Mouse (Mus musculus) ES-E14 (cell line): ENCODE results near the gene Dpf3. TPM values are rescaled to one million over a fixed set of nuclear protein-coding genes. Genes with fewer than 3 reads are reported as not detected.

Experiments
- DNase-seq: peaks from one replicate; pipeline ENCODE4 v3.0.0-alpha.2; 2013; ENCODE audit warnings: low read depth, low spot score
- H3K27ac ChIP-seq: 2 replicates; pipeline ENCODE4 v1.5.1; 2012; ENCODE audit warnings: low read depth, mild to moderate bottlenecking, low read length, moderate library complexity, mixed read lengths; ENCODE audit not compliant: poor library complexity, insufficient read depth, severe bottlenecking
- H3K36me3 ChIP-seq: 2 replicates; pipeline ENCODE4 v1.6.1; 2012; ENCODE audit warnings: mild to moderate bottlenecking, low read length, moderate library complexity, mixed read lengths; ENCODE audit not compliant: control insufficient read depth, poor library complexity, insufficient read depth, severe bottlenecking
- H3K4me1 ChIP-seq, 2 experiments: fragments of 150-350 bp in 1 of 2; sonication (generic) in 1 of 2; 2 replicates each; pipeline ENCODE4 v1.6.1; 2012; ENCODE audit warnings: low read length in 2 of 2, mild to moderate bottlenecking in 1 of 2, mixed read lengths in 1 of 2; ENCODE audit not compliant: control insufficient read depth in 2 of 2, insufficient read depth in 2 of 2, poor library complexity in 1 of 2
- H3K4me3 ChIP-seq, 2 experiments: fragments of 150-350 bp in 1 of 2; sonication (generic) in 1 of 2; 2 replicates each; pipeline ENCODE4 v1.5.1; 2012; ENCODE audit warnings: low read length in 2 of 2, low read depth in 1 of 2, mild to moderate bottlenecking in 1 of 2, mixed read lengths in 1 of 2; ENCODE audit not compliant: insufficient read depth in 1 of 2, poor library complexity in 1 of 2, severe bottlenecking in 1 of 2
- H3K9ac ChIP-seq: 2 replicates; pipeline ENCODE4 v1.6.1; 2012; ENCODE audit warnings: low read depth, mild to moderate bottlenecking, low read length, mixed read lengths; ENCODE audit not compliant: poor library complexity, insufficient read depth, severe bottlenecking
- H3K9me3 ChIP-seq: fragments of 150-350 bp; sonication (generic); 2 replicates; pipeline ENCODE4 v1.6.1; 2012; ENCODE audit warnings: low read depth, mild to moderate bottlenecking, low read length; ENCODE audit not compliant: control insufficient read depth, insufficient read depth
- CHD2 ChIP-seq: IDR thresholded peaks from 2 replicates; pipeline ENCODE4 v1.6.1; 2014; ENCODE audit warnings: mild to moderate bottlenecking, low read depth, low read length, inconsistent platforms
- HCFC1 ChIP-seq: IDR thresholded peaks from 2 replicates; pipeline ENCODE4 v1.6.1; 2012; ENCODE audit warnings: low read length, inconsistent platforms, borderline replicate concordance; ENCODE audit not compliant: insufficient read depth
- MAFK ChIP-seq: IDR thresholded peaks from 2 replicates; pipeline ENCODE4 v1.6.1; 2014; ENCODE audit warnings: mild to moderate bottlenecking, low read depth, low read length, inconsistent platforms; ENCODE audit not compliant: insufficient read depth
- ZC3H11A ChIP-seq: IDR thresholded peaks from 2 replicates; pipeline ENCODE4 v1.6.1; 2012; ENCODE audit warnings: low read depth, mild to moderate bottlenecking, inconsistent platforms, low read length, borderline replicate concordance
- ZNF384 ChIP-seq: IDR thresholded peaks from 2 replicates; pipeline ENCODE4 v1.6.1; 2012; ENCODE audit warnings: low read depth, low read length, inconsistent platforms
- in situ Hi-C, 2 experiments: fragments of 600-800 bp; cut with MboI; formaldehyde crosslinking; loops; one replicate each; pipeline ENCODE4 v1.15.1; 2025; ENCODE audit warnings: low sequenced_read_pairs in 2 of 2, inconsistent platforms in 1 of 2; ENCODE audit not compliant: unreplicated experiment in 2 of 2
- total RNA-seq: library from RNA; depleted of rRNA; stranded (reverse); fragments of 300-350 nt; gene quantifications from 2 replicates; pipeline ENCODE4 v1.2.3, GENCODE M21; 2012

The Dpf3 gene
- total RNA-seq, 1 experiment = 1.4 TPM

DNA sequence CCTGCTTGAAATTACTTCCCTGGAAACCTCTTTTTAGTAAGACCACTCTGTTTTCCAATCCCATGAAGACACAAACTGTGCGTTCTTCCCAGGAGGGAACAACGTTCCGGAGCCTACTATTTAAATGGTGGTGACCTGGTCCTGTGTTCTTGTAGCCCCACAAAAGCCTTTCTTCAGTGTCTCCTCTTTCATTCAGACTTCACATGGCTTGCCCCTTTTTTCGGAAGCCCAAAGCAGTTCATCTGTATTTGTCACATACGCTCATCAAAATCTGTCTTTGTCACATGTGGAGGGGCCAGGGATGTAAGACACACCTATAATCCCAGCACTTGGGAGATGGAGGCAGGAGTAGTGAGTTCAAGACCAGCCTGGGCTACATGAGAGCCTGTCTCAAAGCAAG is 73.8 kb downstream of the Dpf3 start:
- H3K9me3 ChIP-seq = no peaks in the 10 kb centered on the region
- no peak for DNase-seq
- in situ Hi-C loops = no loop called here
- TF ChIP-seq MAFK = no peak
- no peak for TF ChIP-seq CHD2
- TF ChIP-seq ZC3H11A = no peak
- no peak for TF ChIP-seq ZNF384
- no peak for TF ChIP-seq HCFC1
- no peaks in the 10 kb centered on the region for H3K36me3 ChIP-seq
- H3K4me1 ChIP-seq = no peaks in the 10 kb centered on the region
- H3K4me3 ChIP-seq = no peak overlapping the region
- no peak overlapping the region for H3K9ac ChIP-seq
- H3K27ac ChIP-seq = no peak overlapping the region

DNA sequence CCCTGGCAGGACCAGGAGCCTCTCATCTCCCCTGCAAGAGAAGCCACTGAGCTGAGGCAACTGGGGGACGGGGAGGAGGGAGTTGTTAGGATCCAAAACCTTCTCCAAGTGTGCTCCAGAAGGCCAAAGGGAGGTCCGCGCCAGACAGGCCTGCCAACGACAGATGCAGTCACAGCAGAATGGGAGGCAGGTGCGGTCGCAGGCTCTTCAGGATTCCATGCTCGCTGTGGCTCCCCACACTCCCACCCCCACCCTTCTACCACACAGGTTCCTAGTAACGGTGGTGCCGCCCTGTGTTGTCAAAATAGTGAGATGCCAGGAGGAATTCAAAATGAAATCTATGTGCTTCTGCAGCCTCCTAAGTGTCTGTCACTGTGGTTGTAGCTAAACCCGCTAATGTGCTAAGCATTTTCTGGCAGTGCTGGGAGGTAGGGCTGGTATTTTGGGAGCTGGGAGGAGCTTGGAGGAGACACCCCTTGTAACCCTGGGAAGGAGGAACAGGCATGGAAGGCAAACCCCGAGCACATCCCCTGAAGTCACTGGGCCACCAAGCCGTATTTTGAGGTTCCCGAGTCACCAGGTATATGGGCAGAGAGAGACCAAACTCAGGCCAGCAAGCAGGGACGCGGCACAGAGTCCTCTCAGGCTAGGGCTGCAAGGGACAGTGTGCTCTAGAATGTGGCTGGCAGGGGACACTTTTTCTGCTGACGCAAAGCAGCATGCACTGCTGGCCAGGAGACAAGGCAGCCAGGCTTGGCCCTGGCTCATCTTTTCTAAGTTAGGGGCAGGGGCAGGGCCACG is 75.6 kb downstream of the Dpf3 start:
- H3K4me3 ChIP-seq = no peak overlapping the region
- no peaks in the 10 kb centered on the region for H3K9me3 ChIP-seq
- DNase-seq = no peak
- H3K27ac ChIP-seq = no peak overlapping the region
- no peaks in the 10 kb centered on the region for H3K4me1 ChIP-seq
- no peaks in the 10 kb centered on the region for H3K36me3 ChIP-seq
- in situ Hi-C loops = no loop called here
- H3K9ac ChIP-seq = no peak overlapping the region
- TF ChIP-seq MAFK = no peak
- no peak for TF ChIP-seq CHD2
- no peak for TF ChIP-seq ZNF384
- no peak for TF ChIP-seq ZC3H11A
- TF ChIP-seq HCFC1 = no peak

DNA sequence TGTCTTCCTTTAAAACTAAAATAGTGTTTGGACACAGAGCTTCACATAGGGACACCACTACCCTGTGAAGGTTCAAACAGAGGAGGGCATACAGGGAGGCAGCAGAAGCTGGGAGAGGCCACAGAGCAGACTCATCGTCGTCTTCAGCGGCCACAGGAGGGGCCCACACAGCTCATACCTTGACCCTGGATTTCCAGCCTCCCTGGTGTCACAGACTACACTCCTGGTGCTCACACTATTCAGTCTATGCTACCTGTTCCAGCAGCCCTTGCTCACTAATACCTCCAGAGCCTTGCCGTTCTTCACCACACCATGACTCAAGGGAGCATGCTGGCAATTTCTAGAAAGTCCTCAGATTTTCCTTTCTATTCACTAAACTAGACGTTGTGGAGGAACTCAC is 76.5 kb downstream of the Dpf3 start:
- Histone ChIP-seq H3K9me3 (no peaks in the 10 kb centered on the region), H3K4me1 (no peaks in the 10 kb centered on the region), H3K36me3 (no peaks in the 10 kb centered on the region), H3K4me3 (no peak overlapping the region), H3K9ac (no peak overlapping the region), H3K27ac (no peak overlapping the region)
- TF ChIP-seq MAFK (no peak), CHD2 (no peak), ZNF384 (no peak), HCFC1 (no peak), ZC3H11A (no peak)
- in situ Hi-C loops = no loop called here
- DNase-seq = no peak

DNA sequence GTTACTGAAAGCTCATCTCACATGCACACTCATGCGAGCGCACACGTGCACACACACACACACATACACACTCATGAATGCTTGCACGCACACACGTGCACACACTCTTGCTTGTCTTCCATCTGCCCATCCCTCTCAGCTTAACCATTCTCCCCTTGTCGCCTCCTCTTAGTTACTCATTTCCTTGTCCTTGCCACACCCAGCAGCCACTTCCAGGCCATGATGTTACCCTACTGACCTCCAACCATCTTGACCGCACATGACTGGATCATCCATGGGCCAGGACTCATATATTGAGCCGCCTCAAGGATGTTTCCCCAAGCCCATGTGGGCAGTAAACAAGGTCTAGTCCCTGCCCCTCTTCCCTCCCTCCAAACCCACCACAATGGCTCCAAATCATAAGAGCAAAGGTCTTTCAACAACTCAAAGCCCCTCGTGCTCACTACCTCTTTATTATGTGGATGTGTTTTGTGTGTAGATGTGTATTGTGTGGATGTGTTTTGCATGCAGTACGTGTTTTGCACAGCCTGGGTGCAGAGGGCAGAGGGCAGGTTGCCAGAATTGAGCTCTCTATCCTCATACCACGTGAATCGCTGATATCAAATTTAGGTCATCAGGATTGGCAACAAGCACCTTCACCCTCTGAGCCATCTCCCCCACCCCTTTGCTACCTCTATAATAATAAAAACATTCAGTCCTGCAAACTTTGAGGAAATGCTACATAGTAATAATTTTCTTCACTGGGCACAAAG is 82.0 kb downstream of the Dpf3 start:
- Histone ChIP-seq H3K4me3 (no peak overlapping the region), H3K36me3 (no peaks in the 10 kb centered on the region), H3K9ac (no peak overlapping the region), H3K4me1 (no peaks in the 10 kb centered on the region), H3K9me3 (no peaks in the 10 kb centered on the region), H3K27ac (no peak overlapping the region)
- in situ Hi-C loops = no loop called here
- TF ChIP-seq CHD2 (no peak), ZC3H11A (no peak), HCFC1 (no peak), ZNF384 (no peak), MAFK (no peak)
- DNase-seq = no peak
